Mouse (Mus musculus) cortical plate, adult 2 months (tissue): ENCODE data around the gene Olfr906. TPM values are rescaled to one million over a fixed set of nuclear protein-coding genes. Genes with fewer than 3 reads are reported as not detected.

Experiments used
- H3K27ac ChIP-seq: fragments of 200-500 bp; 2 replicates; pipeline ENCODE4 v1.5.1; 2012; ENCODE audit warnings: low read length, control low read depth, inconsistent platforms; ENCODE audit not compliant: insufficient read depth
- H3K4me1 ChIP-seq: fragments of 200-500 bp; 2 replicates; pipeline ENCODE4 v1.6.1; 2011; ENCODE audit warnings: low read length; ENCODE audit not compliant: control insufficient read depth, insufficient read depth
- H3K4me3 ChIP-seq: fragments of 200-500 bp; 2 replicates; pipeline ENCODE4 v1.5.1; 2011; ENCODE audit warnings: mild to moderate bottlenecking, low read length, control low read depth; ENCODE audit not compliant: insufficient read depth
- CTCF ChIP-seq: fragments of 200-500 bp; IDR thresholded peaks from 2 replicates; pipeline ENCODE4 v1.5.1; 2011; ENCODE audit warnings: mild to moderate bottlenecking, control low read depth, low read length; ENCODE audit not compliant: insufficient read depth; ENCODE audit errors: extremely low read depth
- POLR2A ChIP-seq: fragments of 200-500 bp; IDR thresholded peaks from 2 replicates; pipeline ENCODE4 v1.6.1; 2011; ENCODE audit warnings: mild to moderate bottlenecking, low read length, control low read depth; ENCODE audit not compliant: insufficient read depth; ENCODE audit errors: extremely low read depth
- polyA plus RNA-seq: library from polyadenylated mRNA; depleted of rRNA; stranded (reverse); fragments of >200 nt; gene quantifications from 2 replicates; pipeline ENCODE4 v1.2.3, GENCODE M21; 2012; rRNA removed

Olfr906 gene
- not detected in 2 replicates for polyA plus RNA-seq

GRCm38 (mm10) chr9:38486785-38487184, at the start of gene Olfr906:
TSS of gene Olfr906 (plus strand) at chr9:38487085.
- Histone ChIP-seq H3K4me3 (no peak within 1 kb of the TSS), H3K27ac (no peak within 1 kb of the TSS), H3K4me1 (no peaks in the 10 kb centered on the region)
- TF ChIP-seq CTCF (no peak), POLR2A (no peak)

GRCm38 (mm10) chr9:38447352-38447751, 39.5 kb upstream of the Olfr906 start, which contains the start of gene Olfr902:
TSS of gene Olfr902 (plus strand) at chr9:38447652.
- H3K4me1 ChIP-seq = no peaks in the 10 kb centered on the region
- TF ChIP-seq CTCF (no peak), POLR2A (no peak)
- H3K4me3 ChIP-seq = no peak within 1 kb of the TSS
- no peak within 1 kb of the TSS for H3K27ac ChIP-seq

GRCm38 (mm10) chr9:38462844-38463243, 24.0 kb upstream of the Olfr906 start, which contains the start of gene Olfr904:
TSS of gene Olfr904 (plus strand) at chr9:38463144.
- Histone ChIP-seq H3K27ac (no peak within 1 kb of the TSS), H3K4me1 (no peaks in the 10 kb centered on the region), H3K4me3 (no peak within 1 kb of the TSS)
- TF ChIP-seq POLR2A = no peak
- TF ChIP-seq CTCF = no peak

- Histone ChIP-seq H3K4me1 (no peaks in the 10 kb centered on the region), H3K27ac (no peak within 1 kb of the TSS), H3K4me3 (no peak within 1 kb of the TSS)
- TF ChIP-seq CTCF (no peak), POLR2A (no peak)
These were observed 16.1 kb upstream of the Olfr906 start, which contains the start of gene Olfr905 for GRCm38 (mm10) chr9:38470807-38471206. TSS of gene Olfr905 (plus strand) at chr9:38471107.

GRCm38 (mm10) chr9:38495501-38495900, 8.6 kb downstream of the Olfr906 start, which contains the start of gene Olfr907:
TSS of gene Olfr907 (plus strand) at chr9:38495801.
- no peak for TF ChIP-seq POLR2A
- TF ChIP-seq CTCF = no peak
- Histone ChIP-seq H3K27ac (no peak within 1 kb of the TSS), H3K4me1 (no peaks in the 10 kb centered on the region), H3K4me3 (no peak within 1 kb of the TSS)

- no peak overlapping the region for H3K4me3 ChIP-seq
- TF ChIP-seq CTCF (no peak), POLR2A (no peak)
These were observed 25.5 kb downstream of the Olfr906 start for GRCm38 (mm10) chr9:38512353-38512752.

GRCm38 (mm10) chr9:38521280-38521679, 34.4 kb downstream of the Olfr906 start, which contains the start of gene Olfr911-ps1:
TSS of gene Olfr911-ps1 (plus strand) at chr9:38521580.
- no peak within 1 kb of the TSS for H3K27ac ChIP-seq
- no peak within 1 kb of the TSS for H3K4me3 ChIP-seq
- no peaks in the 10 kb centered on the region for H3K4me1 ChIP-seq
- TF ChIP-seq CTCF = no peak

More at GRCm38 (mm10) chr9:38512353-38512752, 25.5 kb downstream of the Olfr906 start:
- Histone ChIP-seq H3K4me1 (no peaks in the 10 kb centered on the region), H3K27ac (no peak overlapping the region)

- Histone ChIP-seq H3K4me3 (no peak within 1 kb of the TSS), H3K27ac (no peak within 1 kb of the TSS), H3K4me1 (no peaks in the 10 kb centered on the region)
- TF ChIP-seq POLR2A (no peak), CTCF (no peak)
These were observed 50.7 kb downstream of the Olfr906 start, which contains the start of gene Olfr910 for GRCm38 (mm10) chr9:38537549-38537948. TSS of gene Olfr910 (plus strand) at chr9:38537849.

Other genes with a start within 250 kb of the Olfr906 start
- gene Olfr143, start 234.3 kb upstream of the Olfr906 start, polyA plus RNA-seq = not detected in 2 replicates
- gene Olfr895, start 219.2 kb upstream of the Olfr906 start, polyA plus RNA-seq = not detected in 2 replicates
- not detected in 2 replicates for gene Olfr896-ps1, start 196.0 kb upstream of the Olfr906 start, polyA plus RNA-seq
- gene Olfr25, start 158.0 kb upstream of the Olfr906 start, polyA plus RNA-seq = not detected in 2 replicates
- not detected in 2 replicates for gene Olfr898, start 138.7 kb upstream of the Olfr906 start, polyA plus RNA-seq
- gene Olfr250, start 120.2 kb upstream of the Olfr906 start, polyA plus RNA-seq = not detected in 2 replicates
- gene Olfr251, start 110.0 kb upstream of the Olfr906 start, polyA plus RNA-seq = not detected in 2 replicates
- not detected in 2 replicates for gene Olfr147, start 85.4 kb upstream of the Olfr906 start, polyA plus RNA-seq
- gene Olfr901, start 57.6 kb upstream of the Olfr906 start, polyA plus RNA-seq = not detected in 2 replicates
- not detected in 2 replicates for gene Olfr902, start 39.4 kb upstream of the Olfr906 start, polyA plus RNA-seq
- not detected in 2 replicates for gene Olfr904, start 23.9 kb upstream of the Olfr906 start, polyA plus RNA-seq
- not detected in 2 replicates for gene Olfr905, start 16.0 kb upstream of the Olfr906 start, polyA plus RNA-seq
- gene Olfr907, start 8.7 kb downstream of the Olfr906 start, polyA plus RNA-seq = not detected in 2 replicates
- gene Olfr911-ps1, start 34.5 kb downstream of the Olfr906 start, polyA plus RNA-seq = not detected in 2 replicates
- not detected in 2 replicates for gene Olfr910, start 50.8 kb downstream of the Olfr906 start, polyA plus RNA-seq
- not detected in 2 replicates for gene Olfr912, start 93.1 kb downstream of the Olfr906 start, polyA plus RNA-seq
- not detected in 2 replicates for gene Olfr913, start 105.7 kb downstream of the Olfr906 start, polyA plus RNA-seq
- gene Olfr914, start 118.0 kb downstream of the Olfr906 start, polyA plus RNA-seq = not detected in 2 replicates
- not detected in 2 replicates for gene Olfr916, start 172.8 kb downstream of the Olfr906 start, polyA plus RNA-seq
- gene Olfr917, start 178.8 kb downstream of the Olfr906 start, polyA plus RNA-seq = not detected in 2 replicates
- not detected in 2 replicates for gene Olfr918, start 187.5 kb downstream of the Olfr906 start, polyA plus RNA-seq
- not detected in 2 replicates for gene Olfr919, start 216.6 kb downstream of the Olfr906 start, polyA plus RNA-seq
- gene Vwa5a, start 231.2 kb downstream of the Olfr906 start, polyA plus RNA-seq = 8.2 and 9.3 TPM in 2 replicates